Mouse (Mus musculus) liver (tissue): ENCODE results near the gene Ins1.

Experiments
- DNase-seq: peaks from one replicate; pipeline ENCODE4 v3.0.0-alpha.2; 2020; ENCODE audit warnings: mixed read lengths

The Ins1 gene

GRCm38 (mm10) chr19:52263997-52264396 is at the start of gene Ins1:
Gene Ins1, plus strand, starts transcription at chr19:52264297.
- no peak for DNase-seq
